Mouse (Mus musculus) testis, adult 2 months (tissue): ENCODE data around the gene Rgs3. TPM values are rescaled to one million over a fixed set of nuclear protein-coding genes. Genes with fewer than 3 reads are reported as not detected.
A peak's percentile ranks its signal among the peaks of the same experiment; 100 is the strongest.

Experiments
- H3K27ac ChIP-seq: fragments of 200-500 bp; 2 replicates; pipeline ENCODE4 v1.5.1; 2012; ENCODE audit warnings: low read depth, low read length; ENCODE audit not compliant: control insufficient read depth, insufficient read depth
- H3K27me3 ChIP-seq: fragments of 200-500 bp; 2 replicates; pipeline ENCODE4 v1.6.1; 2012; ENCODE audit warnings: mild to moderate bottlenecking, low read length, moderate library complexity; ENCODE audit not compliant: control insufficient read depth, insufficient read depth
- H3K36me3 ChIP-seq: fragments of 200-500 bp; 2 replicates; pipeline ENCODE4 v1.6.1; 2012; ENCODE audit warnings: mild to moderate bottlenecking, low read length; ENCODE audit not compliant: control insufficient read depth, insufficient read depth
- H3K4me1 ChIP-seq: fragments of 200-500 bp; 2 replicates; pipeline ENCODE4 v1.6.1; 2012; ENCODE audit warnings: low read length; ENCODE audit not compliant: control insufficient read depth, insufficient read depth
- H3K4me3 ChIP-seq: fragments of 200-500 bp; 2 replicates; pipeline ENCODE4 v1.5.1; 2012; ENCODE audit warnings: low read depth, mild to moderate bottlenecking, low read length, moderate library complexity, mixed read lengths; ENCODE audit not compliant: control insufficient read depth
- CTCF ChIP-seq: fragments of 200-500 bp; IDR thresholded peaks from 2 replicates; pipeline ENCODE4 v1.5.1; 2012; ENCODE audit warnings: low read depth, mild to moderate bottlenecking, inconsistent platforms, low read length, moderate library complexity; ENCODE audit not compliant: control insufficient read depth, insufficient read depth, insufficient replicate concordance
- POLR2A ChIP-seq: fragments of 200-500 bp; IDR thresholded peaks from 2 replicates; pipeline ENCODE4 v1.6.1; 2012; ENCODE audit warnings: low read depth, mild to moderate bottlenecking, inconsistent platforms, low read length, moderate library complexity; ENCODE audit not compliant: control insufficient read depth
- polyA plus RNA-seq: library from polyadenylated mRNA; depleted of rRNA; stranded (reverse); fragments of >200 nt; gene quantifications from 2 replicates; pipeline ENCODE4 v1.2.3, GENCODE M21; 2012

Gene Rgs3
- polyA plus RNA-seq, 1 experiment, result 65.5 TPM

- TF ChIP-seq POLR2A, result no peak
- no peak for TF ChIP-seq CTCF
- Histone ChIP-seq H3K4me1 (peaks cover 6% of the 10 kb centered on the region), H3K27ac (peak overlapping the region; percentile 32), H3K4me3 (no peak overlapping the region), H3K27me3 (no peaks in the 10 kb centered on the region), H3K36me3 (no peaks in the 10 kb centered on the region)
These were observed 53.2 kb downstream of the Rgs3 start for GRCm38 (mm10) chr4:62612601-62613501.

- no peak; the same call in 1 of the 2 replicates for TF ChIP-seq CTCF
- no peak for TF ChIP-seq POLR2A
- H3K27me3 ChIP-seq, result no peaks in the 10 kb centered on the region
- H3K36me3 ChIP-seq, result no peaks in the 10 kb centered on the region
- peak overlapping the region; percentile 32 for H3K27ac ChIP-seq
- H3K4me3 ChIP-seq, result no peak overlapping the region
- H3K4me1 ChIP-seq, result peaks cover 6% of the 10 kb centered on the region
These were observed 54.2 kb downstream of the Rgs3 start for GRCm38 (mm10) chr4:62613646-62614365.

- H3K27ac ChIP-seq, result no peak overlapping the region
- H3K36me3 ChIP-seq, result no peaks in the 10 kb centered on the region
- peaks cover 6% of the 10 kb centered on the region for H3K4me1 ChIP-seq
These were observed 58.3 kb downstream of the Rgs3 start for GRCm38 (mm10) chr4:62617856-62618440.

GRCm38 (mm10) chr4:62619232-62619964 lies 59.8 kb downstream of the Rgs3 start:
- no peaks in the 10 kb centered on the region for H3K36me3 ChIP-seq
- no peaks in the 10 kb centered on the region for H3K27me3 ChIP-seq
- H3K4me1 ChIP-seq, result no peaks in the 10 kb centered on the region
- peak overlapping the region; percentile 31; the same call in 1 of the 2 replicates for H3K27ac ChIP-seq
- H3K4me3 ChIP-seq, result no peak overlapping the region; the same call in 1 of the 2 replicates
- no peak for TF ChIP-seq POLR2A
- no peak for TF ChIP-seq CTCF

More at GRCm38 (mm10) chr4:62617856-62618440, 58.3 kb downstream of the Rgs3 start:
- no peak for TF ChIP-seq POLR2A
- TF ChIP-seq CTCF, result no peak
- Histone ChIP-seq H3K27me3 (no peaks in the 10 kb centered on the region), H3K4me3 (no peak overlapping the region)

GRCm38 (mm10) chr4:62619965-62620244 lies 60.3 kb downstream of the Rgs3 start:
- Histone ChIP-seq H3K4me3 (no peak overlapping the region), H3K36me3 (no peaks in the 10 kb centered on the region), H3K27ac (no peak overlapping the region), H3K27me3 (no peaks in the 10 kb centered on the region), H3K4me1 (no peaks in the 10 kb centered on the region)
- no peak for TF ChIP-seq POLR2A
- no peak for TF ChIP-seq CTCF

GRCm38 (mm10) chr4:62621151-62621550 lies 61.5 kb downstream of the Rgs3 start:
- H3K27me3 ChIP-seq, result no peaks in the 10 kb centered on the region
- H3K27ac ChIP-seq, result no peak overlapping the region; the same call in 1 of the 2 replicates
- TF ChIP-seq CTCF (no peak), POLR2A (no peak)
- no peaks in the 10 kb centered on the region for H3K36me3 ChIP-seq
- peak overlapping the region; percentile 3; the same call in 1 of the 2 replicates for H3K4me3 ChIP-seq
- no peaks in the 10 kb centered on the region for H3K4me1 ChIP-seq
